ENCODE assay signal across 8 mouse cellular contexts in the genomic region with DNA sequence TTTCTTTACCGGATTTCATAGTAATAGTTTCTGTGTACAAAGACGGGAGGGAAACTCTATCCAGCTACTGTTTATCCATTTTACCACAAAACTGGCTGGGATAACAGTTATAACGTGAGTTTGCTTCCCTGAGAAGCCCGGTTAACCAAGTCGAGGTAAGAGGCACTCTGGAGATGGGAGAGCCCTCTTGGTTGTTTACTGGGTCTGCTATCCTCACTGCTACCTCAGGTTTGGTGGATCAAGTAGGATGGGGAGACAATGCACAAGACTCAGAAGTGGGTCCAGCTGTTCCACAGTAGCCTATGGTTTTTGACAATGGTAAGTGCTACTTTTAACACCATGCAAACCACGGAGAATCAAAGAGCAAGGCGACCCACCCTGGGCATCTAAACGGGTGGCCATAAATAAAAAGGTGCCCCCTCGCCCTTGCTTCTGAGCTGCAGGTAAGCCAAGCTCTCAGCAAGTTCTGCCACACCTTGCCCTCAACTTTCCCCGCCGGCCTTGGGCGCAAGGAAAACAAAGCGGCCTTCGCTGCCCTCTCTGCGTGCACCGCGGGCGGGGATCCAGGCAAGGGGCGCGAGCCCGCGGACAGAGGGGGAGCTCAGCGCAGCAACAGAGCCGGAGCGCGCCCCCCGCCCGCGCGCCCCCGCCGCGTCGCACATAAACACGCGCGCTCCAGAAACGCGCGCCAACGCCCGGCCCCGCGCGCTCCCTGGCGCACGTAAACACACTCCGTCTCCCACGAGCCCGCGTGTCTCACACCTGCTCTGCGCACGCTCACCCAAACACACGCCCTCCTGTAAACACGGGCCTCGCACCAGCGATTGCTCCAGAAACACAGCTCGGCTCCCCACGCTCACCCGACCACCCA. TPM values are rescaled to one million over a fixed set of nuclear protein-coding genes. Genes with fewer than 3 reads are reported as not detected.
A peak's percentile ranks its signal among the peaks of the same experiment; 100 is the strongest.
DNase-seq lines count a peak whose midpoint lies in the region; ATAC-seq and TF ChIP-seq lines count a peak whose summit lies in the region.

No protein-coding gene starts in this region.

- H3K4me2 ChIP-seq in embryonic facial prominence, embryonic 13.5 days: peak overlapping the region; percentile 98
- peak overlapping the region; percentile 100 for H3K4me2 ChIP-seq in intestine, embryonic 14.5 days (ENCODE audit: low read length)
- H3K4me2 ChIP-seq in liver, embryonic 14.5 days (ENCODE audit: low read depth): peak overlapping the region; percentile 57

- no peaks in the 10 kb centered on the region for H3K36me3 ChIP-seq in embryonic facial prominence, embryonic 13.5 days
- no peaks in the 10 kb centered on the region for H3K36me3 ChIP-seq in intestine, embryonic 14.5 days (ENCODE audit: control insufficient read depth, insufficient read depth, low read length)
- H3K36me3 ChIP-seq in liver, embryonic 14.5 days (replicated peaks; ENCODE audit: control insufficient read depth, insufficient read depth, low read depth): no peaks in the 10 kb centered on the region

- peak overlapping the region; percentile 80 for H3K9ac ChIP-seq in embryonic facial prominence, embryonic 13.5 days
- peak overlapping the region; percentile 64 for H3K9ac ChIP-seq in intestine, embryonic 14.5 days (ENCODE audit: low read length)
- no peak overlapping the region for H3K9ac ChIP-seq in liver, embryonic 14.5 days (replicated peaks)

- peaks cover 21% of the 10 kb centered on the region for H3K4me1 ChIP-seq in embryonic facial prominence, embryonic 13.5 days
- H3K4me1 ChIP-seq in intestine, embryonic 14.5 days (replicated peaks; ENCODE audit: control insufficient read depth, insufficient read depth, low read length): peaks cover 5% of the 10 kb centered on the region; the same call in 1 of the 2 replicates
- no peaks in the 10 kb centered on the region for H3K4me1 ChIP-seq in liver, embryonic 14.5 days (replicated peaks; ENCODE audit: control insufficient read depth in 2 of 2, insufficient read depth in 2 of 2, low read length in 1 of 2)

- no peak overlapping the region for H3K27ac ChIP-seq in embryonic facial prominence, embryonic 13.5 days
- peak overlapping the region; percentile 62 for H3K27ac ChIP-seq in intestine, embryonic 14.5 days (ENCODE audit: low read depth)
- no peak overlapping the region for H3K27ac ChIP-seq in liver, embryonic 14.5 days

- WGBS in embryonic facial prominence, embryonic 13.5 days: 4% methylated on average over 58 of the region's 60 CpGs
- 3% methylated on average over 60 of the region's 60 CpGs for WGBS in intestine, embryonic 14.5 days
- WGBS in liver, embryonic 14.5 days (ENCODE audit: insufficient replicate concordance): 5% methylated on average over 60 of the region's 60 CpGs

- no peaks in the 10 kb centered on the region for H3K9me3 ChIP-seq in embryonic facial prominence, embryonic 13.5 days
- H3K9me3 ChIP-seq in intestine, embryonic 14.5 days (ENCODE audit: control insufficient read depth, low read length): no peaks in the 10 kb centered on the region
- no peaks in the 10 kb centered on the region for H3K9me3 ChIP-seq in liver, embryonic 14.5 days (ENCODE audit: control insufficient read depth, low read length)

- TF ChIP-seq CTCF in liver, embryonic 14.5 days (IDR thresholded peaks at IDR 0.05; ENCODE audit: low read depth): no peak

- TF ChIP-seq EP300 in liver, embryonic 14.5 days (IDR thresholded peaks at IDR 0.05; ENCODE audit: low read depth): no peak

- ATAC-seq in CD4-positive, CD25-positive, alpha-beta regulatory T cell, adult 4 months: no peak
- ATAC-seq in embryonic facial prominence, embryonic 13.5 days (ENCODE audit: insufficient number of reproducible peaks, insufficient read depth, low FRiP score, low TSS enrichment, low read depth): peak; percentile 8; the same call in 1 of the 2 replicates
- ATAC-seq in intestine, embryonic 14.5 days (replicated peaks; ENCODE audit: low FRiP score, low TSS enrichment, low read depth): no peak
- ATAC-seq in liver, embryonic 14.5 days (ENCODE audit: insufficient read depth): no peak

- peaks cover 43% of the 10 kb centered on the region for H3K27me3 ChIP-seq in embryonic facial prominence, embryonic 13.5 days
- peaks cover 21% of the 10 kb centered on the region for H3K27me3 ChIP-seq in intestine, embryonic 14.5 days (replicated peaks; ENCODE audit: control insufficient read depth, insufficient read depth, low read length)
- peaks cover 43% of the 10 kb centered on the region for H3K27me3 ChIP-seq in liver, embryonic 14.5 days (ENCODE audit: control insufficient read depth, insufficient read depth, low read length)

- DNase-seq in CD4-positive, CD25-positive, alpha-beta regulatory T cell, adult 2 months (ENCODE audit: low read depth, low spot score): peak; percentile 4
- DNase-seq in Muller cell, postnatal 12 days (ENCODE audit: inconsistent ontology term): peak; percentile 36
- peak; percentile 74 for DNase-seq in intestine, embryonic 14.5 days (ENCODE audit: low spot score)
- DNase-seq in liver, embryonic 14.5 days (ENCODE audit: low read depth in 3 of 3, low spot score in 3 of 3): no peak
- peak; percentile 66 to 71 for DNase-seq in right cerebral cortex, adult 2 months (ENCODE audit: low spot score in 2 of 2)
- no peak for DNase-seq in adipocyte (ENCODE audit: low spot score)

- H3K4me3 ChIP-seq in embryonic facial prominence, embryonic 13.5 days: peak overlapping the region; percentile 69
- peak overlapping the region; percentile 69 for H3K4me3 ChIP-seq in intestine, embryonic 14.5 days (ENCODE audit: low read depth, low read length)
- H3K4me3 ChIP-seq in liver, embryonic 14.5 days (ENCODE audit: insufficient read depth in 1 of 2, low read depth in 2 of 2, low read length in 2 of 2): peak overlapping the region in 1 of 2 experiments; percentile 43; a peak in 1 of 4 replicates

RNA-seq across cellular contexts. Expression of gene Gm13090, which starts 18.0 kb away (rescaled TPM):
- polyA plus RNA-seq in CD4-positive, CD25-positive, alpha-beta regulatory T cell, adult 4 months (2017; shearing (Covaris generic)): not detected
- polyA plus RNA-seq in embryonic facial prominence, embryonic 13.5 days (2015; fragmentation: Nextera tagmentation; extraction: Ambion mirVana): not detected in 2 replicates
- not detected in 2 replicates for polyA plus RNA-seq in intestine, embryonic 14.5 days (2014; fragmentation: Nextera tagmentation; extraction: Ambion mirVana)
- polyA plus RNA-seq in liver, embryonic 14.5 days (2012; rRNA removed): not detected in 2 replicates
- not detected in 2 replicates for polyA plus RNA-seq in liver, embryonic 14.5 days (2014; fragmentation: Nextera tagmentation; extraction: Ambion mirVana)

RNA-seq across cellular contexts. Expression of gene Vamp3, which starts 49.6 kb away (rescaled TPM):
- polyA plus RNA-seq in CD4-positive, CD25-positive, alpha-beta regulatory T cell, adult 4 months (2017; shearing (Covaris generic)): 10 to 100 TPM; 41.7 to 53.2 TPM
- 115 and 120 TPM in 2 replicates for polyA plus RNA-seq in embryonic facial prominence, embryonic 13.5 days (2015; fragmentation: Nextera tagmentation; extraction: Ambion mirVana)
- 71.5 and 90.5 TPM in 2 replicates for polyA plus RNA-seq in intestine, embryonic 14.5 days (2014; fragmentation: Nextera tagmentation; extraction: Ambion mirVana)
- polyA plus RNA-seq in liver, embryonic 14.5 days (2012; rRNA removed): 17.9 and 24.7 TPM in 2 replicates
- polyA plus RNA-seq in liver, embryonic 14.5 days (2014; fragmentation: Nextera tagmentation; extraction: Ambion mirVana): 11.0 and 14.0 TPM in 2 replicates

Comparison
In these comparisons a context has a peak if more than half of its experiments do, and no peak if none do; other contexts are left out.
1. DNase-seq: peak in CD4-positive, CD25-positive, alpha-beta regulatory T cell, adult 2 months (single experiment), Muller cell, postnatal 12 days (single experiment), intestine, embryonic 14.5 days (single experiment) and right cerebral cortex, adult 2 months (2 of 2); none in liver, embryonic 14.5 days (0 of 3) and adipocyte (single experiment).
2. Peak in every context shown above with its lines, with median percentiles within 50 percentile points of each other: H3K4me2 ChIP-seq.